Mouse (Mus musculus): ENCODE measurements around the gene Gm28729.

GRCm38 (mm10) chr9:96536895-96537614 lies 12.0 kb upstream of the Gm28729 start:
- TF ChIP-seq CTCF (IDR thresholded peaks at IDR 0.05; ENCODE audit: low read depth), result no peak
- no peak for TF ChIP-seq EP300 (IDR thresholded peaks at IDR 0.05; ENCODE audit: low read depth)
